Mouse (Mus musculus): Measurements from ENCODE around the gene Ptch2. TPM values are rescaled to one million over a fixed set of nuclear protein-coding genes. Genes with fewer than 3 reads are reported as not detected.

Gene Ptch2
- polyA plus RNA-seq, 1 experiment from 2014 or later = 7.1 TPM

GRCm38 (mm10) chr4:117071183-117071582 is 24.7 kb upstream of the Ptch2 start:
- no peaks in the 10 kb centered on the region for H3K9me3 ChIP-seq
- no peaks in the 10 kb centered on the region for H3K4me1 ChIP-seq (replicated peaks)
- ATAC-seq = no peak
- no peak overlapping the region for H3K27ac ChIP-seq
- WGBS = 97% methylated on average over 5 of the region's 5 CpGs
- H3K4me3 ChIP-seq (replicated peaks) = no peak overlapping the region
- no peak overlapping the region for H3K4me2 ChIP-seq (replicated peaks)
- no peak overlapping the region for H3K9ac ChIP-seq (replicated peaks)
- H3K36me3 ChIP-seq = peaks cover 84% of the 10 kb centered on the region
- H3K27me3 ChIP-seq = peaks cover 26% of the 10 kb centered on the region

- ATAC-seq = no peak
- Histone ChIP-seq H3K4me2 (replicated peaks) (no peak overlapping the region), H3K4me1 (replicated peaks) (no peaks in the 10 kb centered on the region), H3K27me3 (no peaks in the 10 kb centered on the region), H3K9ac (replicated peaks) (no peak overlapping the region), H3K27ac (no peak overlapping the region), H3K4me3 (replicated peaks) (no peak overlapping the region), H3K36me3 (peaks cover 29% of the 10 kb centered on the region), H3K9me3 (no peaks in the 10 kb centered on the region; the same call in 1 of the 2 replicates)
- WGBS = 82% methylated on average over 7 of the region's 7 CpGs
These were observed 7.8 kb upstream of the Ptch2 start for GRCm38 (mm10) chr4:117087948-117088640.

DNA sequence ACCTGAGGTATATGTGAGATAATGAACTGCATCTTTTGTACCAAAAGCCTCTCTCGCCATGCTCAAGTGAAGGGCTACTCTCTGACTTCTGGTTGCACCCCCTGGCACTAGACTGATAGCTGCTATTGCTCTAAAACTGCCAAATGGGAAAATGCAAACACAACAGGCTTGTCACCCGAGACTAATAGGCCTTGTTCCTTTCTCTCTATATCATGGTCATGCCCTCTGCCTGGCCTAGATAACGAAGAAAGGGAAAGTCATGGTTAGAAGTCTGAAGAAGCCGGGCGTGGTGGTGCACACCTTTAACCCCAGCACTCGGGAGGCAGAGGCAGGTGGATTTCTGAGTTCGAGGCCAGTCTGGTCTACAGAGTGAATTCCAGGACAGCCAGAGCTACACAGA is 5.3 kb upstream of the Ptch2 start:
- no peak for ATAC-seq
- H3K4me3 ChIP-seq (replicated peaks) = no peak overlapping the region
- no peak overlapping the region for H3K4me2 ChIP-seq (replicated peaks)
- H3K4me1 ChIP-seq (replicated peaks) = peaks cover 3% of the 10 kb centered on the region
- peaks cover 21% of the 10 kb centered on the region for H3K36me3 ChIP-seq
- H3K27ac ChIP-seq = no peak overlapping the region
- H3K9ac ChIP-seq (replicated peaks) = no peak overlapping the region
- peaks cover 17% of the 10 kb centered on the region for H3K27me3 ChIP-seq
- no peaks in the 10 kb centered on the region; the same call in 1 of the 2 replicates for H3K9me3 ChIP-seq
- WGBS = 85% methylated on average over 7 of the region's 7 CpGs

DNA sequence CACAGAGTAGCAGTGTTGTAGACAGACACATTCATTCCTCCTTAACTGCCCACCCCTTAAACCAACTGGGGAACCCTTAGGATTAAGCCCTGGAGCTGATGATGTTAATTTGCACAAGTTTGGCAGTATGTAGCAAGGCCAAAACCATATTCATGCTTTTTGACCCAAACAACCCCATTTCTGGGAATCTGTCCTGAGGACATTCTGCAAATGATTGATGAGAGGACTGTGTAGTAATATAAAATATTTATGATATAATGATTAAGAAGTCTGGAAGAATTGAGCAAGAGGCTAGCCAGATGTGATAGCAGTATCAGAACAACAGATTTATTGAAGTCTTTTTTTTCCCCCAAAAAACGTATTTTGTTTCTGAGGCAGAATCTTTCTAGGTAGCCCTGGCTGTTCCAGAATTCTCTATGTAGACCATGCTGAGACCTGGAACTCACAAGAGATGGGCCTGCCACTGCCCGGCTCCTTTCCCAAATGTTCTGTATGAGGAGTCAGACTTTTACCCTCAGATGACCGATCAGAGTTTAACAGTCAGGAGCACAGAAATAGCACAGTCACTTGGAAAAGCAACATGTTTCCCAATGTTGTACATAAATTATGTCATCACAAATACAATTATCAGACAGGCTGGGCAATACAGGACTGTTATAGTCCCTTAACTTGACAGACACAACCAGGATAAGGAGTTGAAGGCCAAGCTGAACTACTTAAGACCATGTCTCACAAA is 1.1 kb upstream of the Ptch2 start:
- Histone ChIP-seq H3K4me3 (replicated peaks) (no peak overlapping the region), H3K27me3 (peaks cover 49% of the 10 kb centered on the region), H3K36me3 (no peaks in the 10 kb centered on the region), H3K9me3 (no peaks in the 10 kb centered on the region; the same call in 1 of the 2 replicates), H3K4me1 (replicated peaks) (peaks cover 36% of the 10 kb centered on the region), H3K4me2 (replicated peaks) (no peak overlapping the region), H3K9ac (replicated peaks) (no peak overlapping the region), H3K27ac (no peak overlapping the region)
- no peak for ATAC-seq
- WGBS = 77% methylated on average over 3 of the region's 3 CpGs

DNA sequence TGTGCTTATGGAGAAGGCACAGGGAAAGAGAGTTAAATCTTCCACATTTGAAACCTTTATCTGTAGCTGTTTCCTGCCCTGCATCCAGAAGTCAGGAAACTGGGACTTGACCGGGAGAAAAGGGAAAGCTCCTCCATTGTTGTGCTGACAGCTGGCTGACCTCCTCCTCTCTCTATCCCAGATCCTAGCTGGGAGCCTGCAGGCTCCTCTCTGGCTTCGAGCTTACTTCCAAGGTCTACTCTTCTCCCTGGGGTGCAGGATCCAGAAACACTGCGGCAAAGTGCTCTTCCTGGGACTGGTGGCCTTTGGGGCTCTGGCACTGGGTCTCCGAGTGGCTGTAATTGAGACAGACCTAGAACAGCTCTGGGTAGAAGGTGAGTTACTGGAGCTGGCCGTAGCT is 791 bp downstream of the Ptch2 start:
- Histone ChIP-seq H3K27me3 (peaks cover 51% of the 10 kb centered on the region), H3K4me2 (replicated peaks) (peak overlapping the region; percentile 88), H3K4me3 (replicated peaks) (peak overlapping the region; percentile 58), H3K9ac (replicated peaks) (peak overlapping the region; percentile 75), H3K27ac (peak overlapping the region; percentile 71; the same call in 1 of the 2 replicates), H3K4me1 (replicated peaks) (peaks cover 36% of the 10 kb centered on the region), H3K36me3 (no peaks in the 10 kb centered on the region; the same call in 1 of the 2 replicates), H3K9me3 (no peaks in the 10 kb centered on the region)
- no peak for ATAC-seq
- WGBS = 9% methylated on average over 5 of the region's 5 CpGs

DNA sequence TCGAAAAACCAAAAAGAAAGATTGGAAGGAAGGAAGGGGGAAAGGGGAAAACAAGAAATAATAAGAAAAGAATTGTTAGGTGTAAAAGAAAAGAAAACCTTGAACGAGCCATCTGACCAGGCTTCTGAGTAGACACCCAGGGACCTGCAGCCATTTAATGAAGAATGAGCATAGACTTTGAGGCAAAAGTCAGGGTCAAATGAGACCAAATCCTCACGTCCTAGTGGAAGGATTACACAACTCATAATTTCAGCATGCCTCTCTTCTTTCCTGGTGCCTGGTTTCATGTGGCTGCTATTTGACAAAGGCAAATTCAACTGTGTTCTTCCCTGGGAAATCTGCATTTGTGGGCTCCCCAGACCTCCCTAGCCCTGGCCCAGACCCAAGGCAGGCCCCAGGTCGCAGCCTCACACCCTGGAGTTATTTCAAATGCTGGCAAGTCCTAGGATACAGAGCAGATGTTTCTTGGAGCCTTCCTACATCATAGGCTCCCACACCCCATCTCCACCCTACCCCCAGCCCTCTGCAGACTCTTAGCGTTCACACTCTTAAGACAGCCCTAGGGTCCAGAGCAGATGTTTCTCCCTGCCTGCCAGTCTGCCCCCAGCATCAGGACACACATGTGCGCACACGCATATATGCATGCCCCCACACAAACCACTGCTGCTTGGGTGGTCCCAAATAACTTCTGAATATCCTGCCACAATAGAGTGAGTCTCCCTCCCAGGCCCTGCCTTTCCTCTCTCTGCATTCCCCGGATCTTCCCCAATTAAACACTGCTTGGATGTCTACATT is 2.3 kb downstream of the Ptch2 start:
- no peaks in the 10 kb centered on the region for H3K9me3 ChIP-seq
- H3K4me2 ChIP-seq (replicated peaks) = peak overlapping the region; percentile 88
- H3K27ac ChIP-seq = no peak overlapping the region
- H3K4me1 ChIP-seq (replicated peaks) = peaks cover 36% of the 10 kb centered on the region
- peak overlapping the region; percentile 58; the same call in 1 of the 2 replicates for H3K4me3 ChIP-seq (replicated peaks)
- no peak for ATAC-seq
- H3K36me3 ChIP-seq = no peaks in the 10 kb centered on the region; the same call in 1 of the 2 replicates
- WGBS = 51% methylated on average over 8 of the region's 8 CpGs
- peaks cover 51% of the 10 kb centered on the region for H3K27me3 ChIP-seq
- H3K9ac ChIP-seq (replicated peaks) = peak overlapping the region; percentile 36

- H3K9me3 ChIP-seq = no peaks in the 10 kb centered on the region
- 37% methylated on average over 2 of the region's 2 CpGs for WGBS
These were observed 2.8 kb downstream of the Ptch2 start for GRCm38 (mm10) chr4:117098764-117099036.

GRCm38 (mm10) chr4:117100036-117100435 is 4.2 kb downstream of the Ptch2 start:
- Histone ChIP-seq H3K27ac (no peak overlapping the region), H3K4me1 (replicated peaks) (peaks cover 36% of the 10 kb centered on the region), H3K4me3 (replicated peaks) (no peak overlapping the region), H3K27me3 (peaks cover 39% of the 10 kb centered on the region), H3K9ac (replicated peaks) (no peak overlapping the region), H3K36me3 (no peaks in the 10 kb centered on the region; the same call in 1 of the 2 replicates), H3K9me3 (no peaks in the 10 kb centered on the region), H3K4me2 (replicated peaks) (no peak overlapping the region)
- no peak for ATAC-seq
- 78% methylated on average over 4 of the region's 4 CpGs for WGBS

More at GRCm38 (mm10) chr4:117098764-117099036, 2.8 kb downstream of the Ptch2 start:
- no peak for ATAC-seq
- peak overlapping the region; percentile 36; the same call in 1 of the 2 replicates for H3K9ac ChIP-seq (replicated peaks)
- H3K4me1 ChIP-seq (replicated peaks) = peaks cover 36% of the 10 kb centered on the region
- peaks cover 51% of the 10 kb centered on the region for H3K27me3 ChIP-seq
- H3K27ac ChIP-seq = no peak overlapping the region
- no peaks in the 10 kb centered on the region; the same call in 1 of the 2 replicates for H3K36me3 ChIP-seq
- no peak overlapping the region for H3K4me3 ChIP-seq (replicated peaks)
- H3K4me2 ChIP-seq (replicated peaks) = peak overlapping the region; percentile 88; the same call in 1 of the 2 replicates

DNA sequence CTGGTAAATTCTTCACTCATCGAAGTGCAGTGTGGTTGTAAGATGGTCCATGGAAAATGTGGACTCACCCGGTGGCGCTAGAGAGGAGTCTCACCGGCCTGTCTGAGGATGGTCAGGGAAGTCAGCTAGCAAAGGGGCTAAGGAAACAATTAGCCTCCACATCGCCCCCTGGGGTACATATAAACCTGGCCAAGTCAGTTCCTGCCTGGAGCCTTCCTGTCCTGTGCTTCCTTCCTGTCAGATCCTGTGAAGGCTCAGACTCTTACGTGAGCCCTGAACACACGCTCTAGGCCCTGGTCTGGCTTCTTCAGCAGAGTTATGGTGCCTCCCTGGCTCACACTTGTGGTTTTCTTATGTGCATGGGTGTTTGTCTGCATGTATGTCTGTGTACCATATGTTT is 5.3 kb downstream of the Ptch2 start:
- H3K9me3 ChIP-seq = no peaks in the 10 kb centered on the region
- 43% methylated on average over 7 of the region's 7 CpGs for WGBS
- H3K27ac ChIP-seq = no peak overlapping the region
- ATAC-seq = no peak
- peaks cover 6% of the 10 kb centered on the region; the same call in 1 of the 2 replicates for H3K36me3 ChIP-seq
- no peak overlapping the region for H3K4me2 ChIP-seq (replicated peaks)
- H3K4me3 ChIP-seq (replicated peaks) = no peak overlapping the region
- peaks cover 28% of the 10 kb centered on the region for H3K27me3 ChIP-seq
- H3K9ac ChIP-seq (replicated peaks) = no peak overlapping the region
- peaks cover 27% of the 10 kb centered on the region for H3K4me1 ChIP-seq (replicated peaks)

DNA sequence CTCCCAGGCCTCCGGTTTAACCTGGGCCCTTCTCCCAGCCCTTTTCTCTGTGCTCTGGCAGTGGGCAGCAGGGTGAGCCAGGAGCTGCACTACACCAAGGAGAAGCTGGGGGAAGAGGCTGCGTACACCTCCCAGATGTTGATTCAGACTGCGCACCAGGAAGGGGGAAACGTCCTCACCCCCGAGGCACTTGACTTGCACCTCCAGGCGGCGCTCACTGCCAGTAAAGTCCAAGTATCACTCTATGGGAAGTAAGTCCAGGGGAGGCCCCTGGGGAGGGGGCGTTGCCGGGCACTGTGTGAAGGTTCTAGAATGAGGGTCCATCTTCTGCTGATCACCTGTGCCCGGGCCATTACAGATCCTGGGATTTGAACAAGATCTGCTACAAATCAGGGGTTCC is 8.8 kb downstream of the Ptch2 start:
- Histone ChIP-seq H3K9me3 (no peaks in the 10 kb centered on the region), H3K4me1 (replicated peaks) (no peaks in the 10 kb centered on the region), H3K27ac (no peak overlapping the region), H3K4me2 (replicated peaks) (no peak overlapping the region), H3K9ac (replicated peaks) (no peak overlapping the region), H3K4me3 (replicated peaks) (no peak overlapping the region), H3K27me3 (peaks cover 3% of the 10 kb centered on the region; the same call in 1 of the 2 replicates), H3K36me3 (peaks cover 20% of the 10 kb centered on the region)
- no peak for ATAC-seq
- 78% methylated on average over 10 of the region's 10 CpGs for WGBS

GRCm38 (mm10) chr4:117105127-117105526 is 9.3 kb downstream of the Ptch2 start:
- Histone ChIP-seq H3K9me3 (no peaks in the 10 kb centered on the region), H3K4me3 (replicated peaks) (no peak overlapping the region), H3K4me2 (replicated peaks) (no peak overlapping the region), H3K27me3 (no peaks in the 10 kb centered on the region), H3K27ac (no peak overlapping the region), H3K4me1 (replicated peaks) (no peaks in the 10 kb centered on the region), H3K36me3 (peaks cover 25% of the 10 kb centered on the region), H3K9ac (replicated peaks) (no peak overlapping the region)
- 65% methylated on average over 10 of the region's 10 CpGs for WGBS
- no peak for ATAC-seq
